Mouse (Mus musculus): ENCODE measurements around the gene Astn2.

Astn2 gene

GRCm38 (mm10) chr4:65586947-65587346 lies 817.5 kb downstream of the Astn2 start:
- DNase-seq (ENCODE audit: low read depth, low spot score): peak; percentile 93

GRCm38 (mm10) chr4:65580254-65580653 lies 824.2 kb downstream of the Astn2 start:
- DNase-seq (ENCODE audit: low read depth, low spot score): peak; percentile 31

GRCm38 (mm10) chr4:65565493-65565892 lies 838.9 kb downstream of the Astn2 start:
- DNase-seq (ENCODE audit: low read depth, low spot score): no peak

GRCm38 (mm10) chr4:65548561-65548960 lies 855.9 kb downstream of the Astn2 start:
- DNase-seq (ENCODE audit: low read depth, low spot score): no peak

DNA sequence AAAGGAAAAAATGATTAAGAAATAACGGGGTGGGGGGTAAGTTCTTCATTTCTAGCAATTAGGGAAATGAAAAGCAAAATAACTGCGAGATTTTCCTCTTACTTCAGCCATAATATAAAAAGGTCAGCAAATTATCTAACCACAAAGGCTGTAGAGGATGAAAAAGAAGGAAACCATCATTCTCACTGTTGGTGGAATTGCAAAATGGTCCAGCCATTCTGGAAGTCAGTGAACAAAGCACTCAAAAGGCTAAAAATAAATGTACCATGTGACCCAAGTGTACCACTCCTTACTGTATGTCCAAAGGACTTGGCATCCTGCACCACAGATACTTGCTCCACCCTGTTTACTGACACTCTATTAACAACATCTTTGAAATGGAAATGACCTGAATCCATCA lies 858.8 kb downstream of the Astn2 start:
- DNase-seq (ENCODE audit: low read depth, low spot score): no peak

DNA sequence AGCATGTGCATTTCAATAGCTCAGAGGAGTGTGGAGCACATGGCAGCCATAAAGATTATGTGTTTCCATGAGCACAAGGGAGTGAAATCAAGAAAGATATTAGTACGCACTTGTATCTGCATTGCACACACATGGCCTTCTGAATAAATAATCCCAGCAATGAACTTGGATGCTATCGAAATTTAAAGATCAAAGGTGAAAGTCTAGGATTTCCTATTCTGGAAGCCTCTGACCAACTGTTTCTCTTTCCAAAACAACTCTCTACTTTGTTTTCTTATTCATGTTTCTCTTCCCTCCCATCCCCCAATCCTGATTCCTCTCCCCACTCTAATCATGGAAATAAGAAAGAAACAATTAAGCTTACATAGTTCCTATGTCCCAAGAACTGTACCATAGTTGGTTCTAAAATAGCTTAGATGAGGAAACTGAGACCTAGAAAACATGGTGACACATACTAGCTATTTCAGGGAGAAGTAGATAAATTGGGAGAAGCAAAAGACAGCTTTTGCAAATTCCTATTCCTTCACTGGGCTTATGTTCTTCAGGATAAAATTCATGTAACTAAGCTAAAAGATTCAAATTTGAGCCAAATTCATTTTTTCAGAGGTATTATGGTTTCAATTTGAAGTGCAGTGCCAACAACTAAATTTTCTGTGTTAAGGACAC lies 872.2 kb downstream of the Astn2 start:
- DNase-seq (ENCODE audit: low read depth, low spot score): peak; percentile 47

GRCm38 (mm10) chr4:65531621-65532020 lies 872.8 kb downstream of the Astn2 start:
- DNase-seq (ENCODE audit: low read depth, low spot score): no peak

DNA sequence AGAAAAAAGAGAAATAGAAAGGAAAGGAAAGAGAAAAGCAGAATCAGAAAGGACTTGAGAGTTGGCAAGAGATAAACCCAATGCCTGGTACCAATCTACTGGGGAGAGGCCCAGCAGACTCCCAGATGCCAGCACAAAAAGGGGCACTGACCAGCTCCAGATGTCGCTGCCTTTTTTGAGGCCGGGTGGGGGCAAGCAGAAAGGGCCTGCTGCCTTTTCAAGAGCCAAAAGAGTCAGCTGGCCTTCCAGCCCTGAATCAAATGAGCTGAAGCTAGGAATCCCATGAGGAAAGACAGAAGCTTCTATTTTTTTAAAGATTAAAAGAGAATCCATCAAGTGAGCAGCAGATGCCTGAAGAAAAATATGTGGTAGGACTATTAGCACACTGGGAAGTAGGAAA lies 873.5 kb downstream of the Astn2 start:
- no peak for DNase-seq (ENCODE audit: low read depth, low spot score)

- no peak for DNase-seq (ENCODE audit: low read depth, low spot score)
Measured at GRCm38 (mm10) chr4:65508101-65508500, 896.3 kb downstream of the Astn2 start.

GRCm38 (mm10) chr4:65506870-65507269 lies 897.5 kb downstream of the Astn2 start:
- DNase-seq (ENCODE audit: low read depth, low spot score): no peak

DNA sequence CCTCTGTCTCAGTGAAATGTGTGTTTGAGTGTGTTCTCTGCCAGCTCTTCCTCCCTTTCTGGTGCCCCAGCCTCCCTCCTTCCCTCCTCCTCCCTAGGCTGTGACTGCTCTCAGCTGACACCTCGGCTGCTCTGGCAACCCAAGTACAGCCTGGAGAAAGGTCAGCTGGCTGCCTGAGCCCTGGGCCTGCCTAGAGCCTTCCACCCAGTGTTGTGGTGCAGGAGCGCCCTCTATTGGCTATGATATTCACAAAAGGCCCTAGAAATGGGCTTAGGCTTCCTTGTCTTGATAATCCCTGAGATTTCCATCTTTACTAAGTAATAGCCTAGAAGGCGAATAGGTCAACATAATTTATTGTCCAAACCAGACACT lies 908.0 kb downstream of the Astn2 start:
- peak; percentile 96 for DNase-seq (ENCODE audit: low read depth, low spot score)

DNA sequence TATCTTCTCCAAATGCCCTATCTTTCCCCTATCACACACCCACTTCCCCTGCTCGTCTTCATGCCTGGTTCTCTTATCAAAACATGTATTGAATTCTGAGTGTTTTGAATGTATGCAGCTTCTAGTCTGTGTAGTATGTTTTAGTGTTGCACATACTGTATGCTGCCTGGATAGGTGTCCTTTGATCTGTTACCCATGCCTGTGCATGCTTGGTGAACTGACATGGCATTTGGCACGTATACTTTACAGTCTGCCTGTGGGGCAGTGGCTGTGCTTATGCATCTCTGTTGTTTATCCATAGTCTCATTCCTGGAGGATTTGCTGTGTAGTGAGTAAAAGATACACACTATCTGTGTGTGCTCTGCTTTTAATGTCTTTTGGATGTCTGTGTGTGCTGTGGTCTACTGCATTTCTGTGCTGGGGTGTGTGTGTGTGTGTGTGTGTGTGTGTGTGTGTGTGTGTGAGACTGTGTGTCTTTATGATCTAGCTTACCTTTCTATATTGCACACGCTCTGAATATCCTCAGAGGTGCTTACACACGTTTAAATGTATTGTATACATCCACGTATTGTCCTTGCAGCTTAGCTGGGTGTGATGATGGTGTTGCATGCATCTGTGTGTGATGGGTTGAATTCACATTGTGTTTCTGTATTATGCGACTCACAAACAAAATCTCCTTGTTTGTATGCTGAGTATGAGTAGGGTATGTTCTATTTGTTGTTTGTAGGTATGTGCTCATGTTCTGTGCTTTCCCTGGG lies 908.5 kb downstream of the Astn2 start:
- no peak for DNase-seq (ENCODE audit: low read depth, low spot score)

- no peak for DNase-seq (ENCODE audit: low read depth, low spot score)
Measured at GRCm38 (mm10) chr4:65491541-65491940, 912.9 kb downstream of the Astn2 start.

DNA sequence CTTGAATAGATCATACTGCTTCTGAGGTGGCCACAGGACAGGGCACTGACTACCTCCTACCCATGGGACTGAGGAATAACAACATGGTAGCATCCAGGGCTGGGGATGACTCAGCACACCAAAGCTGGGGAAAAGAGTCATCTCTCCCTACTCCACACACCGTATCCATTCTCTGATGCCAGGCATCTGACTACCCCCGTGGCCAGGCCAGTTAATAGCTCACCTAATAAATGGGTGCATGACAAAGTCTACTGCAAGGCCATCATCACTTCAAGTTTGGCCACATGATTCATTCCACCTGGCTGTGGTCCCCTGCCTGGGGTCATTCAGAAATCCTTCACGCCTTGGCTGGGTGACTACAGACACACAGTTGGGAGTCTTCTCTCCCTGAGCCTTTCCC lies 914.7 kb downstream of the Astn2 start:
- no peak for DNase-seq (ENCODE audit: low read depth, low spot score)

GRCm38 (mm10) chr4:65481632-65482031 lies 922.8 kb downstream of the Astn2 start:
- peak; percentile 29 for DNase-seq (ENCODE audit: low read depth, low spot score)

- DNase-seq (ENCODE audit: low read depth, low spot score): peak; percentile 77
Measured at GRCm38 (mm10) chr4:65477106-65477505, 927.3 kb downstream of the Astn2 start.

GRCm38 (mm10) chr4:65475925-65476560 lies 928.4 kb downstream of the Astn2 start:
- peak; percentile 44 for DNase-seq (ENCODE audit: low read depth, low spot score)

DNA sequence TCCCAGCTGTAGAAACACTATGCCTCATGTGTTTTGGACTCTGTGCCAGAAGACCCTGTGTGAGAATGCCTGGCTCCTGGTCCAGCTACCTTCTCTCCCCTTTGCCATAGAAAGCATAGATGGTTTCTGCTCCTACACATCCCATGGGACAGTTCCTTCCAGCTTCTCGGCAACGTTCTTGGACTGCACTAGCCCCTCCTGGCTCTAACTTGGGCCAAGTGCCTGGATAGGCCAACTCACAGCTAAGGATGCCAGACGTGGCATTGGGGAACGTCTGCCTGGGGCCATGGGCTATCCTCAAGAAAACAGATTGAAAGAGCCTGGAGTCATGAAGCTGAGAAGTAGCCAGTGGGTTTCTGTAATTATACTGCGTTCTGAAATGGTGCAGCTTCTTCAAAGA lies 931.3 kb downstream of the Astn2 start:
- DNase-seq (ENCODE audit: low read depth, low spot score): no peak

DNA sequence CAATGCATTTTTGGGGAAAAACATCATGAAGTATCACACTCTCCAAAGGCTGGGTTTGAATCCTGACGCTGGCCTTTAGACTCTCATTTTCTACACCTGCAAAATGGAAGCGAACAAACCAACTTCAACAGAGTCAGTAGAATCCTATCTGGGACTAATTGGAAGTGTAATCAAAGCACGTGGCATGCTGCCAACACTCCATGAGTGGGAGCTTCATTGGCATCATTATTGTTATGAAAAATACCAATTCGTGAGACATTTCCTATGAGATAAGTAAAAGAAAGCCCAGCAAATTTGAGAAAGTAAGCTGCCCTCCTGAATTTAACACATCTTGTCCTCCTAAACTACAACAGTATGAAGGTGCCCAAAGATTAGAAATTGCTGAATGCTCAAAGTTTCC lies 955.2 kb downstream of the Astn2 start:
- DNase-seq (ENCODE audit: low read depth, low spot score): peak; percentile 39

DNA sequence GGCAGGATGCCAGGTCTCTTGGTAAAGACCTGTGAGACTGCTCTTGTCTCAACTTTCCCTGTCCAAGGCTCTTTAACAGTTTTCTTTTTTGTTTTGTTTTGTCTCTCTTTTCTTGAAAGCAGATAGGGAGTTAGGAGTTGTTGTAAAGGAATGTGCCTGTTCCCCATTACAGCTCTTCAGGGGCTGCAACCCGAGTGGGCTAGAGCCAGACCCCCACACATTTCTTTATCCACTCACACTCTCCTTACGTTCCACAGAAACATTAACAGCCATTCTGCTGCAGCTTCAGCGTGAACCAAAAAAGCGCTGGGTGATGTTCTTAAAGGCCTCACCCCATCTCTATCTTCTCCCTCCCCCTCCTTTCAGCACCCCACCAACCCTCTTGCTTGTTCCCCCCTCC lies 962.7 kb downstream of the Astn2 start:
- no peak for DNase-seq (ENCODE audit: low read depth, low spot score)

DNA sequence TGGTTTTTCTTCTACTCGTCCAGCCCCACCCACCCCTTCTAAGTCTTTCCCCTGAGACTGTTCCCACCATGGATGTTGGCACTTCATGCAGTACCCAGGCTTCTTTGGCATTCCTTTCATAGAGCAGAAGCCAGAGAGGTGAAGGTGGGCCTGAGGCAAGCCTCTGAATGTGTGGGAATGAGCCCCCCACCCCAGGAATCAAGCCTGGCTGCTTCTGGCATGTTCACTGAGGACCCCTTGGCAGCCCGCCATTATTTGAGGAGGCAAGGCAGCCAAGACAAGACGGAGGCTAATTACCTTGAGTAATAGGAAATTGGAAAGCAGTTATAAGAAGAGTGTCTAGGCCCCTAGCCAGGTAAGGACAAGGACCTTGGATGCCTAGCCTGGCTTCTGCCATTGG lies 973.6 kb downstream of the Astn2 start:
- DNase-seq (ENCODE audit: low read depth, low spot score): no peak

DNA sequence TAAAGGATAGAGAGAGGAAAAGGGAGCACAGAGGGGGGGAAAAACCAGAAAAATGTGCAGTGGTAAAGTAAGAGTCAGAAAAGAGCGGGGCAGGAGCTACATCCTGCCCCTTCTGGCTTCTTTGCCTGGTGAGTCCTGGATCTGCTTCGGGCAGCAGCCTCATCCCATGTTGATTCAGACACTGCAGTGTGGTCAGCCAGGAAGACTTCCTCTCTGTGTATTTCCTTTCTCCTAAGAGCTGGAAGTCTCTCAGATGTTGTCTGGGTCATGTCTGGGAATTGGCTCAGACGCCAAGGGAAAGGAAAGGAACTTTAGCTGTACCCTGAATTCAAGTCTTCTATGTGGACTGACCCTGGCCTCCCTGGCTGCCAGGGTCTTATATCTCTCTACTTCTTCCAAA lies 976.9 kb downstream of the Astn2 start:
- DNase-seq (ENCODE audit: low read depth, low spot score): no peak

GRCm38 (mm10) chr4:65426437-65426836 lies 978.0 kb downstream of the Astn2 start:
- peak; percentile 36 for DNase-seq (ENCODE audit: low read depth, low spot score)

All from brain, adult 2 months (tissue).